Mouse (Mus musculus) testis, postnatal 14 days (tissue): ENCODE data around the gene Fam162a.
"Not testable (repeated sequence)": the region's sequence is repeated elsewhere in the genome, so short reads cannot be mapped to it uniquely, and the experiment has no call there.

Experiments
- DNase-seq: peaks from one replicate; pipeline ENCODE4 v3.0.0; 2021; ENCODE audit warnings: low spot score

Gene Fam162a

GRCm38 (mm10) chr16:36057933-36058475 is 13.4 kb downstream of the Fam162a start:
- DNase-seq, result no peak

DNA sequence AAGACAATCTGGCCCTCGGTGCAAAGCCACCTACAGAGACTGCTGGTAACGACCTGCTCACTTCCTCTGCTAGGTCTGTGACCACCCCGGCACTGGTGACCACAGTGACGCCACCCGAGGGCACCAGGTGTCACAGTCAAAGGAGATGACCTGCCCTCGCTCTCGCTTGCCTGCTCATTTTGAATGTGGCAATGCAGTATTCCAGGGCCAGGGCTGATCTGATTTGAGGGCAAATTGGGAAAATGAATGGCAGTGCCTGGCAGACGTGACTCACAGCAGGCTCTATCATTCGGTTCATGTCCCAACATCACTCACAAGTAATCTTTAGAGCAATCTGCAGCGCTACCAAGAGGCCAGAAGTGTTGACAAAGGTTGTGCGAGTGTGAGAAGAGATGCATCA is 15.0 kb downstream of the Fam162a start:
- no peak for DNase-seq

- DNase-seq, result no peak
Observed at GRCm38 (mm10) chr16:36054920-36055319, 16.5 kb downstream of the Fam162a start.

GRCm38 (mm10) chr16:36053524-36054275 is 17.7 kb downstream of the Fam162a start:
- DNase-seq, result no peak

DNA sequence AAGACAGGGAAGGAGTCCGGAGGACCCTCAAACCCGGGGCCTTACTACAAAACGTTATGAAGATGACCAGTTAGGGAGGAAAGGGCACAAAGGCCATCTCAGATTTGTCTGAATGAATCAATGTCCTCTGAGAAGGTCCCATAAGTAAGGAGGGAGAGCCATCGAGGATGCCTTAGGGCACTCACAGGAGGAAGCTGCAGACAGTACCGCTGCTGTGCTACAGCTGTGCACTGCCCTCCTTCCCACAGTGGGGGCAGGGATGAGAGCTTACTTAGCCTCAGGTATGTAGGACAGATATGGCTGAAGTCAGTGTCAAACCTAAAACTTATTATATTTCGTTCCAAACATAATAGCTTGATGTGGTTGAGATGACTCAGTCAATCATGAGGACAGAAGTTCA is 19.9 kb downstream of the Fam162a start:
- DNase-seq, result no peak

- no peak for DNase-seq
Observed at GRCm38 (mm10) chr16:36047538-36047937, 23.9 kb downstream of the Fam162a start.

DNA sequence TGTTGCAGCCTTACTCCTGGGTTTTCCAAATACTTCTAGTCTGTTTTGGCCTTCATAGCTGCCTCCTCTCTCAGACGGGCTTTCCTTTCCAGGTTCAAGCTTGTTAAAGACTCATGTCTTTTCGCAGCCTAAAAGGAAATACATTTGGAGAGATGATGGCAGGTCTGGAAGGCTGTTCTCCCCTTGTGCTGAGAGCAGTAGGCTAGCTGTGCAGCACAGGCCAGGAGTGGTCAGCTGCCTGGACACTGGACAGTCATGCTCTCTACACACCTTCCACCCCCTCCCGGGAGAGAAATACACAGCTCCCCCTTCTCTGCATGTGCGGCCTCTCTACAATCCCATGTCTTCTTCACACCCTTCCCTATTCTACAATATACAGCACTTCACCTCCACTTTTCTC is 27.4 kb downstream of the Fam162a start:
- DNase-seq, result no peak

DNA sequence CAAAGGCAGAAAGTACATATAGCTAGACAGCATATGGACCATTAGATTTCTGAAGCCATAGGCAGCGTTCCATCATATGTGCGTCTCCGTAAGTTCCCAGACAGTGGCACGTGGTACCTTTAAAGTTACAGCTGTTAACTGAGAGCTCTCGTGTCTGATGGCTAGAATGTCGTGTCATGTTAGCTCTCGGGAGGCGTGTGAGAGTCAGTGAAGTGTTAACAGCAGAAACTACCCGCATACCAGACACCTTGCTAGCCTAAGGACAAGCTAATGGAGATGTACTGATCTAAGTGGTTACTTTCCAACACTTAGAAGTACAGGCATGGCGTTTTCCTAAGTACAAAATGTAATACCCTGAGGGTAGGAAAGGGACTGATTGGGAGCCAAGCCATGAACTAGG is 28.3 kb downstream of the Fam162a start:
- DNase-seq, result no peak

GRCm38 (mm10) chr16:36041625-36042020 is 29.8 kb downstream of the Fam162a start:
- no peak for DNase-seq

DNA sequence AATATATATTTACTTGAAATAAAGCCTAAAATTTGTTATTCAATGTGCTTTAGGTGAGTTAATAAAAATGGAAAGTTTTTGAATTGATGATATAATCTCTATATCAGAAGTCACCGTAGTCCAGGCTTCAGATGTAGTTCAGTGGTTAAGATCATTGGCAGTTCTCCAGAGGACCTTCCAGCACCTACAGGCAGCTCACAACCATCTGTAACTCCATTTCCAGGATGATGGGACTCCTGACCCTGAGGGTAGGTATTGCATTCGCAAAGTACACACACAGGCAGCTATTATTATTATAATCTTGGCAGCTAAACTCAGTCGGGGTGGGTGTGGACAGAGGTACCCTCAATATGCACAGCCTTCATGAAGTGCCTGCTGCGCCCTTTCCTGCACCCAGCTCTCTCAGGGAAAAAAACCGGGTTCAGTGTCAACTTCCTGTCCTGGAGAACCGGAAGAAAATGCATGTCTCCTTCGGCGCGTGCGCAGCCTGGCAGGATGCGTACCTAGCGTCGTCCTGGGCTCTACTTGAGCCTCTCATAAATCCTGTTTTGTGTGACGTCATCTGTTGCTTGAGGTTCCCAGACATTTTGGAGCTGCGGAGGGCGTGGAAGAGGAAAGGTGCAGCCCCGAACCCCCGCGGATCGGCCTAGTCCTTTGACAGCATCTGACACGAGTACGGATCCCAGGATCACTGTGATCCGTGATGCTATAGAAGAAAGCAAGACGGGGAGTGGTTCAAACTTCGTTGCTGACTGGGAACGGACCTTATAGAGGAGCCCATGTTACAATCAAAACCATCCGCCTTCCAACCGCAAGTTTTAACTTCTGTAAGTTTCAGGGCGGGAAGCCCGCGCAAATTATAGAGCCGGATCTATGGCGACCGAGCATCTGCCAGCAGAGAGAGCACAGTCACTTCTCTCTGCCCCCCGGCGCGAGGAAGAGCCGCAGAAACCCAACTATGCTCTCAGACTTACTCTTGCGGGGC is 30.5 kb downstream of the Fam162a start, which contains the start of gene Wdr5b:
TSS of gene Wdr5b (plus strand) at position 551 of the 985 bp plus-strand sequence.
- peak; percentile 89 for DNase-seq

- not testable (repeated sequence) for DNase-seq
Observed at GRCm38 (mm10) chr16:36028120-36028519, 43.3 kb downstream of the Fam162a start.

DNA sequence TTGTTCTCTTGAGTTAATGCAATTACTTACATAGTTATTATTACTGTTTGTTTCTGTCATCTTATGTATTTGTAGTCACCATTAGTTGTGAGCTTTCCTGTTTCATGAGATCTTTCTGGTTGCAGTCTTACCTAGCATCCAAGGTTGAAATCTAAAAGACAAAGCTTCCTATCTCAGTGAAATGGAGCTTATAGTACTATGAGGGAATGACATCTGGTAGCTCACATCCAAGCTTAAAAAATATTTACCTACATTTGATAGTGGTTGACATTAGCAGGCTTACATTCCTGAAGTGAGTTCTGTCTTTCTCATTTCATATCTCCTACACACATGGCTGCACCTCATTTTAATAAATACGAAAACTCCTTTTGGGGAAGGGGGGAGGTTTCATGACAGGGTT is 55.1 kb downstream of the Fam162a start:
- no peak for DNase-seq

GRCm38 (mm10) chr16:36008396-36008795 is 63.0 kb downstream of the Fam162a start:
- DNase-seq, result no peak

GRCm38 (mm10) chr16:35998852-35999251 is 72.5 kb downstream of the Fam162a start:
- not testable (repeated sequence) for DNase-seq
